Mouse (Mus musculus): ENCODE data around the gene Btbd11. TPM values are rescaled to one million over a fixed set of nuclear protein-coding genes. Genes with fewer than 3 reads are reported as not detected.

The Btbd11 gene
- polyA plus RNA-seq, 1 experiment from 2014 or later = 13.9 TPM

GRCm38 (mm10) chr10:85437217-85437616, 50.6 kb downstream of the Btbd11 start:
- no peaks in the 10 kb centered on the region for H3K4me1 ChIP-seq
- H3K4me3 ChIP-seq = no peak overlapping the region
- no peak overlapping the region for H3K27ac ChIP-seq
- H3K4me2 ChIP-seq (replicated peaks) = no peak overlapping the region
- H3K9me3 ChIP-seq (replicated peaks) = peaks cover 3% of the 10 kb centered on the region; the same call in 1 of the 2 replicates
- ATAC-seq (ENCODE audit: low FRiP score) = no peak
- H3K9ac ChIP-seq = no peak overlapping the region
- H3K36me3 ChIP-seq = no peaks in the 10 kb centered on the region
- WGBS = 86% methylated on average over 3 of the region's 3 CpGs
- no peaks in the 10 kb centered on the region for H3K27me3 ChIP-seq

GRCm38 (mm10) chr10:85443371-85443770, 56.8 kb downstream of the Btbd11 start:
- Histone ChIP-seq H3K27me3 (no peaks in the 10 kb centered on the region), H3K27ac (no peak overlapping the region), H3K9ac (no peak overlapping the region), H3K4me1 (no peaks in the 10 kb centered on the region), H3K36me3 (no peaks in the 10 kb centered on the region), H3K4me3 (no peak overlapping the region), H3K4me2 (replicated peaks) (no peak overlapping the region), H3K9me3 (replicated peaks) (no peaks in the 10 kb centered on the region)
- no peak for ATAC-seq (ENCODE audit: low FRiP score)
- WGBS = 90% methylated on average over 3 of the region's 3 CpGs

- ATAC-seq (ENCODE audit: low FRiP score) = no peak
- Histone ChIP-seq H3K9ac (no peak overlapping the region), H3K4me3 (no peak overlapping the region), H3K9me3 (replicated peaks) (no peaks in the 10 kb centered on the region), H3K4me1 (no peaks in the 10 kb centered on the region), H3K4me2 (replicated peaks) (no peak overlapping the region), H3K36me3 (no peaks in the 10 kb centered on the region), H3K27me3 (peaks cover 16% of the 10 kb centered on the region), H3K27ac (no peak overlapping the region)
- 89% methylated on average over 3 of the region's 3 CpGs for WGBS
These were observed 59.3 kb downstream of the Btbd11 start for GRCm38 (mm10) chr10:85445891-85446290.

- Histone ChIP-seq H3K36me3 (no peaks in the 10 kb centered on the region), H3K27me3 (peaks cover 16% of the 10 kb centered on the region), H3K4me2 (replicated peaks) (no peak overlapping the region), H3K9me3 (replicated peaks) (no peaks in the 10 kb centered on the region), H3K4me1 (no peaks in the 10 kb centered on the region; the same call in 1 of the 2 replicates), H3K27ac (no peak overlapping the region), H3K9ac (no peak overlapping the region), H3K4me3 (no peak overlapping the region)
- no peak for ATAC-seq (ENCODE audit: low FRiP score)
- 90% methylated on average over 1 of the region's 1 CpGs for WGBS
These were observed 60.1 kb downstream of the Btbd11 start for GRCm38 (mm10) chr10:85446700-85447099.

- no peaks in the 10 kb centered on the region for H3K36me3 ChIP-seq
- no peaks in the 10 kb centered on the region; the same call in 1 of the 2 replicates for H3K4me1 ChIP-seq
- H3K9me3 ChIP-seq (replicated peaks) = no peaks in the 10 kb centered on the region
- peaks cover 20% of the 10 kb centered on the region for H3K27me3 ChIP-seq
- ATAC-seq (ENCODE audit: low FRiP score) = no peak
- no peak overlapping the region for H3K4me3 ChIP-seq
- H3K9ac ChIP-seq = no peak overlapping the region
- H3K27ac ChIP-seq = no peak overlapping the region
- no peak overlapping the region for H3K4me2 ChIP-seq (replicated peaks)
- 69% methylated on average over 2 of the region's 2 CpGs for whole genome bisulfite sequencing
These were observed 61.3 kb downstream of the Btbd11 start for GRCm38 (mm10) chr10:85447869-85448268.

GRCm38 (mm10) chr10:85451629-85452368, 65.2 kb downstream of the Btbd11 start:
- Histone ChIP-seq H3K9me3 (replicated peaks) (no peaks in the 10 kb centered on the region), H3K4me1 (no peaks in the 10 kb centered on the region; the same call in 1 of the 2 replicates), H3K9ac (no peak overlapping the region), H3K36me3 (no peaks in the 10 kb centered on the region), H3K27ac (peak overlapping the region; percentile 12; the same call in 1 of the 2 replicates), H3K27me3 (peaks cover 42% of the 10 kb centered on the region), H3K4me2 (replicated peaks) (no peak overlapping the region), H3K4me3 (no peak overlapping the region)
- WGBS = 46% methylated on average over 8 of the region's 8 CpGs
- ATAC-seq (ENCODE audit: low FRiP score) = no peak

- Histone ChIP-seq H3K4me3 (no peak overlapping the region), H3K27me3 (peaks cover 45% of the 10 kb centered on the region), H3K4me1 (peaks cover 3% of the 10 kb centered on the region), H3K9ac (no peak overlapping the region), H3K36me3 (no peaks in the 10 kb centered on the region), H3K27ac (no peak overlapping the region), H3K4me2 (replicated peaks) (no peak overlapping the region), H3K9me3 (replicated peaks) (no peaks in the 10 kb centered on the region)
- WGBS = 85% methylated on average over 2 of the region's 2 CpGs
- no peak for ATAC-seq (ENCODE audit: low FRiP score)
These were observed 66.7 kb downstream of the Btbd11 start for GRCm38 (mm10) chr10:85453221-85453775.

GRCm38 (mm10) chr10:85455985-85456384, 69.4 kb downstream of the Btbd11 start:
- peaks cover 10% of the 10 kb centered on the region for H3K4me1 ChIP-seq
- H3K4me2 ChIP-seq (replicated peaks) = no peak overlapping the region
- WGBS = 66% methylated on average over 4 of the region's 4 CpGs
- peaks cover 28% of the 10 kb centered on the region for H3K27me3 ChIP-seq
- H3K27ac ChIP-seq = no peak overlapping the region
- H3K9ac ChIP-seq = no peak overlapping the region
- H3K36me3 ChIP-seq = no peaks in the 10 kb centered on the region
- ATAC-seq (ENCODE audit: low FRiP score) = no peak
- H3K4me3 ChIP-seq = no peak overlapping the region
- no peaks in the 10 kb centered on the region for H3K9me3 ChIP-seq (replicated peaks)

GRCm38 (mm10) chr10:85458744-85459344, 72.2 kb downstream of the Btbd11 start:
- H3K4me1 ChIP-seq = peaks cover 13% of the 10 kb centered on the region
- H3K27ac ChIP-seq = no peak overlapping the region
- 38% methylated on average over 17 of the region's 17 CpGs for WGBS
- peak; percentile 69; the same call in 1 of the 2 replicates for ATAC-seq (ENCODE audit: low FRiP score)
- peak overlapping the region; percentile 28 for H3K4me2 ChIP-seq (replicated peaks)
- H3K4me3 ChIP-seq = no peak overlapping the region
- H3K36me3 ChIP-seq = no peaks in the 10 kb centered on the region
- no peaks in the 10 kb centered on the region for H3K9me3 ChIP-seq (replicated peaks)
- no peak overlapping the region for H3K9ac ChIP-seq
- peaks cover 18% of the 10 kb centered on the region for H3K27me3 ChIP-seq

- Histone ChIP-seq H3K27ac (no peak overlapping the region), H3K4me3 (no peak overlapping the region), H3K36me3 (no peaks in the 10 kb centered on the region), H3K4me1 (peaks cover 28% of the 10 kb centered on the region), H3K9me3 (replicated peaks) (no peaks in the 10 kb centered on the region), H3K4me2 (replicated peaks) (no peak overlapping the region), H3K9ac (no peak overlapping the region), H3K27me3 (peaks cover 12% of the 10 kb centered on the region)
- no peak for ATAC-seq (ENCODE audit: low FRiP score)
- WGBS = 93% methylated on average over 10 of the region's 10 CpGs
These were observed 74.1 kb downstream of the Btbd11 start for GRCm38 (mm10) chr10:85460736-85461135.

GRCm38 (mm10) chr10:85464152-85464551, 77.5 kb downstream of the Btbd11 start:
- Histone ChIP-seq H3K9ac (no peak overlapping the region), H3K4me3 (no peak overlapping the region), H3K4me2 (replicated peaks) (no peak overlapping the region), H3K4me1 (peaks cover 39% of the 10 kb centered on the region), H3K27ac (peak overlapping the region; percentile 23; the same call in 1 of the 2 replicates), H3K36me3 (no peaks in the 10 kb centered on the region), H3K9me3 (replicated peaks) (no peaks in the 10 kb centered on the region), H3K27me3 (no peaks in the 10 kb centered on the region)
- WGBS = 46% methylated on average over 6 of the region's 6 CpGs
- peak; percentile 60; the same call in 1 of the 2 replicates for ATAC-seq (ENCODE audit: low FRiP score)

- Histone ChIP-seq H3K27ac (peak overlapping the region; percentile 40; the same call in 1 of the 2 replicates), H3K9ac (no peak overlapping the region), H3K4me2 (replicated peaks) (no peak overlapping the region), H3K4me1 (peaks cover 38% of the 10 kb centered on the region), H3K9me3 (replicated peaks) (no peaks in the 10 kb centered on the region), H3K27me3 (no peaks in the 10 kb centered on the region), H3K4me3 (no peak overlapping the region), H3K36me3 (no peaks in the 10 kb centered on the region)
- 78% methylated on average over 13 of the region's 13 CpGs for WGBS
- 0 out of 2 replicates have a peak, but pooled peaks have one; percentile 10 for ATAC-seq (ENCODE audit: low FRiP score)
These were observed 79.1 kb downstream of the Btbd11 start for GRCm38 (mm10) chr10:85465516-85466408.
